ENCODE assay signal across 12 mouse cellular contexts in genomic region chr4:148121362-148121761, GRCm38 (mm10). TPM values are rescaled to one million over a fixed set of nuclear protein-coding genes. Genes with fewer than 3 reads are reported as not detected.
DNase-seq lines count a peak whose midpoint lies in the region; ATAC-seq lines count a peak whose summit lies in the region.
"Had no signal": no experiment of that assay in that cellular context is flagged by ENCODE, and none has a peak within 500 bp of the region (broad histone marks: within the 10 kb centered on the region; RNA-seq: fewer than 3 reads in every experiment).

No protein-coding gene starts in this region.

- peak overlapping the region; percentile 87 for H3K27ac ChIP-seq in limb, embryonic 10.5 days
- H3K27ac ChIP-seq in kidney, embryonic 14.5 days (ENCODE audit: low read depth, low read length) = no peak overlapping the region
- no peak overlapping the region for H3K27ac ChIP-seq in heart, embryonic 11.5 days (ENCODE audit: low read depth, low read length)
- H3K27ac ChIP-seq: liver, embryonic 12.5 days had no signal

- peaks cover 43% of the 10 kb centered on the region for H3K4me1 ChIP-seq in limb, embryonic 10.5 days
- no peaks in the 10 kb centered on the region for H3K4me1 ChIP-seq in kidney, embryonic 14.5 days (ENCODE audit: control insufficient read depth, insufficient read depth, low read length)
- no peaks in the 10 kb centered on the region for H3K4me1 ChIP-seq in heart, embryonic 11.5 days (ENCODE audit: control insufficient read depth, insufficient read depth, low read length)
- H3K4me1 ChIP-seq: liver, embryonic 12.5 days had no signal

- no peaks in the 10 kb centered on the region for H3K36me3 ChIP-seq in limb, embryonic 10.5 days
- H3K36me3 ChIP-seq in kidney, embryonic 14.5 days (ENCODE audit: control insufficient read depth, insufficient read depth, low read length) = no peaks in the 10 kb centered on the region
- H3K36me3 ChIP-seq in heart, embryonic 11.5 days (ENCODE audit: control insufficient read depth, insufficient read depth, low read length) = no peaks in the 10 kb centered on the region
- H3K36me3 ChIP-seq: liver, embryonic 12.5 days had no signal

- H3K27me3 ChIP-seq in limb, embryonic 10.5 days (ENCODE audit: low read depth, poor library complexity, severe bottlenecking) = no peaks in the 10 kb centered on the region
- no peaks in the 10 kb centered on the region; the same call in 1 of the 2 replicates for H3K27me3 ChIP-seq in kidney, embryonic 14.5 days (ENCODE audit: control insufficient read depth, insufficient read depth, low read length)
- peaks cover 5% of the 10 kb centered on the region; the same call in 1 of the 2 replicates for H3K27me3 ChIP-seq in heart, embryonic 11.5 days (ENCODE audit: control insufficient read depth, insufficient read depth, low read length)

- ATAC-seq in kidney, embryonic 14.5 days (ENCODE audit: low FRiP score, low TSS enrichment) = no peak
- ATAC-seq in heart, embryonic 11.5 days (replicated peaks; ENCODE audit: insufficient number of reproducible peaks, low FRiP score, low TSS enrichment) = no peak
- ATAC-seq: liver, embryonic 12.5 days had no signal

- H3K4me3 ChIP-seq in limb, embryonic 10.5 days = no peak overlapping the region
- H3K4me3 ChIP-seq in kidney, embryonic 14.5 days (ENCODE audit: low read length) = no peak overlapping the region
- no peak overlapping the region for H3K4me3 ChIP-seq in heart, embryonic 11.5 days (ENCODE audit: low read depth, low read length)
- H3K4me3 ChIP-seq: liver, embryonic 12.5 days had no signal

- DNase-seq in cerebellum, postnatal 25 days = peak; percentile 86 to 88
- DNase-seq in cerebellum, adult 9-10 months = no peak
- DNase-seq in brain, adult 2 months (ENCODE audit: low read depth, low spot score) = peak; percentile 67
- DNase-seq in frontal cortex, postnatal 14 days (ENCODE audit: low spot score in 2 of 2) = peak; percentile 46 to 59
- DNase-seq in limb, embryonic 10.5 days (ENCODE audit: low spot score) = no peak
- DNase-seq in testis, postnatal 14 days (ENCODE audit: low spot score) = no peak
- DNase-seq: adrenal gland, postnatal 25 days; B cell, adult 2 months had no signal

- no peak overlapping the region for H3K4me2 ChIP-seq in kidney, embryonic 14.5 days (replicated peaks; ENCODE audit: low read depth, low read length)
- no peak overlapping the region for H3K4me2 ChIP-seq in heart, embryonic 11.5 days
- H3K4me2 ChIP-seq: liver, embryonic 12.5 days had no signal

- no peaks in the 10 kb centered on the region for H3K9me3 ChIP-seq in limb, embryonic 10.5 days (replicated peaks)
- H3K9me3 ChIP-seq in kidney, embryonic 14.5 days (ENCODE audit: control insufficient read depth, low read length) = no peaks in the 10 kb centered on the region; the same call in 1 of the 2 replicates
- H3K9me3 ChIP-seq in heart, embryonic 11.5 days (replicated peaks; ENCODE audit: control insufficient read depth, low read length) = no peaks in the 10 kb centered on the region

- H3K9ac ChIP-seq in kidney, embryonic 14.5 days (ENCODE audit: low read depth, low read length) = no peak overlapping the region; the same call in 1 of the 2 replicates
- no peak overlapping the region for H3K9ac ChIP-seq in heart, embryonic 11.5 days (ENCODE audit: low read depth, low read length)
- H3K9ac ChIP-seq: liver, embryonic 12.5 days had no signal

- WGBS in limb, embryonic 10.5 days = 91% methylated on average over 4 of the region's 4 CpGs
- 89% methylated on average over 4 of the region's 4 CpGs for WGBS in kidney, embryonic 14.5 days
- 84% methylated on average over 4 of the region's 4 CpGs for WGBS in heart, embryonic 11.5 days (ENCODE audit: insufficient replicate concordance)

RNA-seq across cellular contexts. Expression of gene Mad2l2, which starts 8.8 kb away (rescaled TPM):
- polyA plus RNA-seq in limb, embryonic 10.5 days (2016; fragmentation: Nextera tagmentation; extraction: Ambion mirVana) = 71.7 and 93.8 TPM in 2 replicates
- polyA plus RNA-seq in kidney, embryonic 14.5 days (2014; fragmentation: Nextera tagmentation; extraction: Ambion mirVana) = 81.1 and 99.0 TPM in 2 replicates
- polyA plus RNA-seq in heart, embryonic 11.5 days (2014; fragmentation: Nextera tagmentation; extraction: Ambion mirVana) = 45.3 and 47.2 TPM in 2 replicates

RNA-seq across cellular contexts. Expression of gene Draxin, which starts 9.1 kb away (rescaled TPM):
- 0.78 and 1.3 TPM in 2 replicates for polyA plus RNA-seq in limb, embryonic 10.5 days (2016; fragmentation: Nextera tagmentation; extraction: Ambion mirVana)
- polyA plus RNA-seq in kidney, embryonic 14.5 days (2014; fragmentation: Nextera tagmentation; extraction: Ambion mirVana) = 0.43 and 0.80 TPM in 2 replicates
- 0.06 and 0.16 TPM in 2 replicates for polyA plus RNA-seq in heart, embryonic 11.5 days (2014; fragmentation: Nextera tagmentation; extraction: Ambion mirVana)
- polyA plus RNA-seq: heart, embryonic 16.5 days had no signal

RNA-seq across cellular contexts. Expression of gene Fbxo6, which starts 30.6 kb away (rescaled TPM):
- 9.0 and 11.1 TPM in 2 replicates for polyA plus RNA-seq in limb, embryonic 10.5 days (2016; fragmentation: Nextera tagmentation; extraction: Ambion mirVana)
- 16.7 and 19.2 TPM in 2 replicates for polyA plus RNA-seq in kidney, embryonic 14.5 days (2014; fragmentation: Nextera tagmentation; extraction: Ambion mirVana)
- polyA plus RNA-seq in heart, embryonic 11.5 days (2014; fragmentation: Nextera tagmentation; extraction: Ambion mirVana) = 23.3 and 24.5 TPM in 2 replicates

RNA-seq across cellular contexts. Expression of gene Agtrap, which starts 33.5 kb away (rescaled TPM):
- polyA plus RNA-seq in limb, embryonic 10.5 days (2016; fragmentation: Nextera tagmentation; extraction: Ambion mirVana) = 13.1 and 14.1 TPM in 2 replicates
- polyA plus RNA-seq in kidney, embryonic 14.5 days (2014; fragmentation: Nextera tagmentation; extraction: Ambion mirVana) = 17.4 and 22.8 TPM in 2 replicates
- polyA plus RNA-seq in heart, embryonic 11.5 days (2014; fragmentation: Nextera tagmentation; extraction: Ambion mirVana) = 12.7 and 17.6 TPM in 2 replicates

RNA-seq across cellular contexts. Expression of gene Fbxo44, which starts 38.9 kb away (rescaled TPM):
- 4.4 and 9.7 TPM in 2 replicates for polyA plus RNA-seq in limb, embryonic 10.5 days (2016; fragmentation: Nextera tagmentation; extraction: Ambion mirVana)
- polyA plus RNA-seq in kidney, embryonic 14.5 days (2014; fragmentation: Nextera tagmentation; extraction: Ambion mirVana) = 10.8 and 13.2 TPM in 2 replicates
- 20.4 and 24.8 TPM in 2 replicates for polyA plus RNA-seq in heart, embryonic 11.5 days (2014; fragmentation: Nextera tagmentation; extraction: Ambion mirVana)

Comparison
In these comparisons a context has a peak if more than half of its experiments do, and no peak if none do; other contexts are left out.
1. DNase-seq: peak in cerebellum, postnatal 25 days (2 of 2), brain, adult 2 months (single experiment) and frontal cortex, postnatal 14 days (2 of 2); none in cerebellum, adult 9-10 months (single experiment), limb, embryonic 10.5 days (single experiment) and testis, postnatal 14 days (single experiment).